11 mouse cellular contexts compared by ENCODE assay signal in genomic region chr10:37231159-37231558, GRCm38 (mm10).
A peak's percentile ranks its signal among the peaks of the same experiment; 100 is the strongest.
DNase-seq lines count a peak whose midpoint lies in the region; ATAC-seq and TF ChIP-seq lines count a peak whose summit lies in the region.
"Had no signal": no experiment of that assay in that cellular context is flagged by ENCODE, and none has a peak within 500 bp of the region (broad histone marks: within the 10 kb centered on the region; RNA-seq: fewer than 3 reads in every experiment).

No protein-coding gene starts in this region.

- no peak overlapping the region for H3K27ac ChIP-seq in forebrain, embryonic 13.5 days
- H3K27ac ChIP-seq in forebrain, embryonic 12.5 days = no peak overlapping the region
- peak overlapping the region; percentile 89 for H3K27ac ChIP-seq in liver, embryonic 14.5 days

- H3K4me2 ChIP-seq in forebrain, embryonic 13.5 days = no peak overlapping the region
- H3K4me2 ChIP-seq in forebrain, embryonic 12.5 days = no peak overlapping the region
- H3K4me2 ChIP-seq in liver, embryonic 14.5 days (ENCODE audit: low read depth) = peak overlapping the region; percentile 68

- peak; percentile 12; the same call in 1 of the 2 replicates for ATAC-seq in forebrain, embryonic 13.5 days
- no peak for ATAC-seq in forebrain, embryonic 12.5 days (ENCODE audit: low FRiP score)
- no peak for ATAC-seq in megakaryocyte, adult 5-6 weeks (ENCODE audit: poor library complexity, severe bottlenecking)
- no peak for ATAC-seq in liver, embryonic 14.5 days (ENCODE audit: insufficient read depth)

- H3K4me1 ChIP-seq in forebrain, embryonic 13.5 days = peaks cover 6% of the 10 kb centered on the region
- peaks cover 11% of the 10 kb centered on the region for H3K4me1 ChIP-seq in forebrain, embryonic 12.5 days
- H3K4me1 ChIP-seq in megakaryocyte, embryonic 14.5 days = peaks cover 51% of the 10 kb centered on the region
- peaks cover 51 to 55% of the 10 kb centered on the region in 2 experiments for H3K4me1 ChIP-seq in liver, embryonic 14.5 days (replicated peaks; ENCODE audit: control insufficient read depth in 2 of 2, insufficient read depth in 2 of 2, low read length in 1 of 2)

- no peaks in the 10 kb centered on the region for H3K27me3 ChIP-seq in forebrain, embryonic 13.5 days
- H3K27me3 ChIP-seq in forebrain, embryonic 12.5 days = no peaks in the 10 kb centered on the region
- no peaks in the 10 kb centered on the region for H3K27me3 ChIP-seq in megakaryocyte, embryonic 14.5 days (replicated peaks)
- H3K27me3 ChIP-seq in liver, embryonic 14.5 days (ENCODE audit: control insufficient read depth, insufficient read depth, low read length) = no peaks in the 10 kb centered on the region
- H3K27me3 ChIP-seq: lung, embryonic 15.5 days had no signal

- no peak for TF ChIP-seq CTCF in liver, embryonic 14.5 days (IDR thresholded peaks at IDR 0.05; ENCODE audit: low read depth)

- H3K9ac ChIP-seq in forebrain, embryonic 13.5 days = no peak overlapping the region
- H3K9ac ChIP-seq in forebrain, embryonic 12.5 days = no peak overlapping the region
- H3K9ac ChIP-seq in liver, embryonic 14.5 days (replicated peaks) = peak overlapping the region; percentile 43
- H3K9ac ChIP-seq: lung, embryonic 15.5 days had no signal

- H3K9me3 ChIP-seq in forebrain, embryonic 13.5 days (replicated peaks) = no peaks in the 10 kb centered on the region
- no peaks in the 10 kb centered on the region for H3K9me3 ChIP-seq in forebrain, embryonic 12.5 days
- H3K9me3 ChIP-seq in megakaryocyte, embryonic 14.5 days = no peaks in the 10 kb centered on the region
- no peaks in the 10 kb centered on the region for H3K9me3 ChIP-seq in liver, embryonic 14.5 days (ENCODE audit: control insufficient read depth, low read length)
- H3K9me3 ChIP-seq: lung, embryonic 15.5 days had no signal

- H3K36me3 ChIP-seq in forebrain, embryonic 13.5 days (ENCODE audit: poor library complexity, severe bottlenecking) = no peaks in the 10 kb centered on the region
- no peaks in the 10 kb centered on the region for H3K36me3 ChIP-seq in forebrain, embryonic 12.5 days (replicated peaks)
- no peaks in the 10 kb centered on the region for H3K36me3 ChIP-seq in megakaryocyte, embryonic 14.5 days (replicated peaks; ENCODE audit: low read length)
- H3K36me3 ChIP-seq in liver, embryonic 14.5 days (replicated peaks; ENCODE audit: control insufficient read depth, insufficient read depth, low read depth) = no peaks in the 10 kb centered on the region
- H3K36me3 ChIP-seq: lung, embryonic 15.5 days had no signal

- WGBS in forebrain, embryonic 13.5 days = 89% methylated on average over 6 of the region's 6 CpGs
- WGBS in forebrain, embryonic 12.5 days = 91% methylated on average over 6 of the region's 6 CpGs
- WGBS in liver, embryonic 14.5 days (ENCODE audit: insufficient replicate concordance) = 59% methylated on average over 6 of the region's 6 CpGs

- TF ChIP-seq EP300 in liver, embryonic 14.5 days (IDR thresholded peaks at IDR 0.05; ENCODE audit: low read depth) = no peak

- peak; percentile 48 for DNase-seq in R1 (ENCODE audit: low read depth, low spot score)
- no peak for DNase-seq in liver, embryonic 14.5 days (ENCODE audit: low read depth in 3 of 3, low spot score in 3 of 3)
- DNase-seq in urinary bladder, postnatal 36 days (ENCODE audit: low spot score in 2 of 2) = no peak
- DNase-seq in thymus, postnatal 25 days = no peak
- DNase-seq: cerebellum, postnatal 36 days; kidney, adult 8-10 months had no signal

- no peak overlapping the region for H3K4me3 ChIP-seq in forebrain, embryonic 13.5 days
- H3K4me3 ChIP-seq in forebrain, embryonic 12.5 days (replicated peaks) = no peak overlapping the region
- H3K4me3 ChIP-seq in megakaryocyte, embryonic 14.5 days (replicated peaks) = peak overlapping the region; percentile 33
- H3K4me3 ChIP-seq in liver, embryonic 14.5 days (ENCODE audit: insufficient read depth in 1 of 2, low read depth in 2 of 2, low read length in 2 of 2) = no peak overlapping the region
- H3K4me3 ChIP-seq: lung, embryonic 15.5 days had no signal
